Mouse (Mus musculus): ENCODE data around the gene Fam19a2. TPM values are rescaled to one million over a fixed set of nuclear protein-coding genes. Genes with fewer than 3 reads are reported as not detected.

Gene Fam19a2
- polyA plus RNA-seq, 1 experiment = 0.03 TPM

- no peak for DNase-seq (ENCODE audit: low spot score)
Observed at GRCm38 (mm10) chr10:123721952-123722460, 458.2 kb downstream of the Fam19a2 start.

GRCm38 (mm10) chr10:123723641-123724040 lies 459.8 kb downstream of the Fam19a2 start:
- DNase-seq (ENCODE audit: low spot score) = no peak

- DNase-seq (ENCODE audit: low spot score) = no peak
Observed at GRCm38 (mm10) chr10:123748317-123748716, 484.5 kb downstream of the Fam19a2 start.

- no peak for DNase-seq (ENCODE audit: low spot score)
Observed at GRCm38 (mm10) chr10:123751676-123752280, 488.0 kb downstream of the Fam19a2 start.

- DNase-seq (ENCODE audit: low spot score) = no peak
Observed at GRCm38 (mm10) chr10:123752755-123753154, 489.0 kb downstream of the Fam19a2 start.

GRCm38 (mm10) chr10:123753996-123754395 lies 490.2 kb downstream of the Fam19a2 start:
- DNase-seq (ENCODE audit: low spot score) = no peak

- no peak for DNase-seq (ENCODE audit: low spot score)
Observed at GRCm38 (mm10) chr10:123789374-123789773, 525.6 kb downstream of the Fam19a2 start.

Other genes with a start within 250 kb of the Fam19a2 start
- 52.9 and 58.2 TPM in 2 replicates for gene Mon2, start 187.5 kb upstream of the Fam19a2 start, polyA plus RNA-seq (2012; rRNA removed)
- 46.0 and 48.8 TPM in 2 replicates for gene Usp15, start 67.0 kb upstream of the Fam19a2 start, polyA plus RNA-seq (2012; rRNA removed)

Data from urinary bladder, adult 2 months (tissue).